Mouse (Mus musculus): ENCODE data around the gene Akr7a5.

Gene Akr7a5

GRCm38 (mm10) chr4:139298671-139299366 lies 11.7 kb upstream of the Akr7a5 start:
- DNase-seq (ENCODE audit: low read depth, low spot score), result no peak

DNA sequence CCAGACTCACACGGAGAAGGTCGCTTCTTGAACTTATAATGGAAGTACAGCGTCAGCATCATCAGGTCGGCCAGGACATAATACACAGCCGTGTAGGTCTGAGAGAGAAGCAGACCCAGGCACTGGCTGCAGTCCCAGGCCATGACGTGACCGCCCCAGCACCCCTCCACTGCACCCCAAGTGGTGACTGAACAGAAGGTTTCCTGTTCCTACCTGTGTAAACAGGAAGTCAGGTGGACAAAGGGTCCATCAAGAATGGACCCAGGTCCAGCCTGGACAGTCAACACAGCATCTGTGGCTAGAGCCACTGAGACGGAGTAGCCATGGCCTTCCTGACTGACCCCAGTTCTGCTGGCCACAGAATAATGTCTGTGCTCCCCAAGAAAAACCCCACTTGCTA lies 8.8 kb upstream of the Akr7a5 start:
- DNase-seq (ENCODE audit: low read depth, low spot score), result no peak

GRCm38 (mm10) chr4:139302241-139302640 lies 8.3 kb upstream of the Akr7a5 start:
- DNase-seq (ENCODE audit: low read depth, low spot score), result no peak

DNA sequence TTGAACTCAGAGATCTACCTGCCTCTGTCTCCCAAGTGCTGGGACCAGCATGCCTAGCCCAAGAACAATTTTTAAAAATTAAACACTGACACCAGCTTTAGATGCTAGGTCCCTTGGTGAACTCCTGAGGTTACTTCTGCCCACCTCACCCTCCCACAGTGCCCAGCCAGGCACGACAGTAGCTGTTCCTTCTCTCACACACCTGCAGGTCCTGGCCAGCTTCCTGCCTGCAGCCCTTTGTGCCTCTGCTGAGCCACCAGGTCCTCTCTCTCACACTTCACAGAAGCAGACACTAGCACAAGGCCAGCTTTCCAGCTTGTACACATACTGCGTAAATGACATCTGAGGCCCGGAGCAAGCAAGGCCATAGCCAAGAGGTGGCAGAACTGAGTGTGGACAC lies 5.0 kb upstream of the Akr7a5 start:
- no peak for DNase-seq (ENCODE audit: low read depth, low spot score)

DNA sequence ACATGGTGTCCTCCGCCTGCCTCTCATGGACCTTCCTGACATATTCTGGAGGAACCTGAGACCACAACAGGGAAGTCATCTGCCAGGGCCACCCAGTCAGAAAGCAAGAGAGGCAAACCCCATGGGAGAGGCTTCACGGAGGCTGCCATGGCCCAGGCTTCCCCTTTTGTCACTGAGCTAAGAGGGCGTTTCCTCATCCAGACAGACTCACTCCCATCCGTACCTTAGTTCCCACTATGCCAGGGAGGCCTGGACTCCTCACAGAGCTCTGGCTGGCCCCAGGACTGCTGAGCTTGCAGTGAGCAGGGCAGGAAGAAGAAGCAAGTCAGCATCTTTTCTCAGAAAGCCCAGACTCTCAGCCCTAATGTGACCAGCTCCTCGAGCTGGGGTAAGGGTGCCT lies 2.6 kb upstream of the Akr7a5 start:
- DNase-seq (ENCODE audit: low read depth, low spot score), result no peak

- DNase-seq (ENCODE audit: low read depth, low spot score), result peak; percentile 51
Measured at GRCm38 (mm10) chr4:139309651-139310050, 893 bp upstream of the Akr7a5 start.

- DNase-seq (ENCODE audit: low read depth, low spot score), result no peak
Measured at GRCm38 (mm10) chr4:139310899-139311701, 556 bp downstream of the Akr7a5 start.

DNA sequence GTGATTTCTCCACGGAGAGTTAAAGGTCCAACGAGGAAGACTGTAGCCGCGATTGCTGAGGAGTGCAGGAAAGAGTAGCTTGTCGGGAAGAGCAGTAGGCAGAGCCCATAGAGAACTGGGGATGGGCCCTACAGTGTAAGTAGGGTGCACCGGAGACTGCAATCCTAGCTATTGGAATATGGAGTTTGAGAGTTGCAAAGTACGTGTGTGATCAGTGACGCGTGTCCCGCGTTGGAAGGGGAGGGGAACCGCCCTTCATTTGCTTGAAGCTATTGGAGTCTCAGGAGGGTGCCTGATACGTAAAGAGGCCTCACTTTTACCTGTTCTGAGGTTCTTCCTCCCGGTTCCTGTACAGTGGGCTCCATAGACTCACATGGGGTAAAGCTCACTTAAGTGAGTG lies 1.2 kb downstream of the Akr7a5 start:
- DNase-seq (ENCODE audit: low read depth, low spot score), result no peak

DNA sequence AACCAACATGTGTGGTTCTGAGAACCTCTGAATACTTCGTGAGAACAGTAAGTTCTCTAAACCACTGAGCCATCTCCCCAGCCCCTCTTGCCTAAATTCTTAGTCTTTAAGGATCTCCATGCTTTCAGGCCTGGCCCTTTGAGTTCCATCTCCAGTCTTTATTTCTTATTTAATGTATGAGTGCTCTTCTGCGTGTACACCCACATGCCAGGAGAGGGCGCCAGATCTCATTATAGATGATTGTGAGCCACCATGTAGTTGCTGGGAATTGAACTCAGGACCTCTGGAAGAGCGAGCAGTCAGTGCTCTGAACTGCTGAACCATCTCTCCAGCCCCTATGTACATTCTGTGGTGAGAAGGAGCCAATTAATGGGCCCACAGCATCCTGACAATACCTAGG lies 2.1 kb downstream of the Akr7a5 start:
- peak; percentile 65 for DNase-seq (ENCODE audit: low read depth, low spot score)

GRCm38 (mm10) chr4:139318449-139318848 lies 7.9 kb downstream of the Akr7a5 start:
- DNase-seq (ENCODE audit: low read depth, low spot score), result no peak

DNA sequence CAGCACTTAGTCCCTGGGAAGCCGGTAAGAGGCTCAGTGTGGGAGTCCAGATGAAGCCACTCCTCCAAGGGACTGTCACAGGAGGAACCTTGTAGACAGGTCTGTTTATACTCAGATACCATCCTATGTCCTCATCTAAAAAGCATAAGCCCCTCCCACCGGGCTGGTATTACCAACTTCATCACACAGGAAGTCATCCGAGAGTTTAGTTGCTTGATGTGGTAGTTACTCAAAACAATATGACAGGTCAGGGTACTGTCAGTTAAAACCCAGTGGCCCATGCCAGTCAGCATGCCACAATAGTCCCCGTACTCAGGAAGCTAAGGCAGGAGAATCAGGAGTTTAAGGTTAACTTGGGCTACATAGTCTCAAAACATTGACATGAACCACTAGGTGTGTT lies 9.2 kb downstream of the Akr7a5 start:
- DNase-seq (ENCODE audit: low read depth, low spot score), result no peak

DNA sequence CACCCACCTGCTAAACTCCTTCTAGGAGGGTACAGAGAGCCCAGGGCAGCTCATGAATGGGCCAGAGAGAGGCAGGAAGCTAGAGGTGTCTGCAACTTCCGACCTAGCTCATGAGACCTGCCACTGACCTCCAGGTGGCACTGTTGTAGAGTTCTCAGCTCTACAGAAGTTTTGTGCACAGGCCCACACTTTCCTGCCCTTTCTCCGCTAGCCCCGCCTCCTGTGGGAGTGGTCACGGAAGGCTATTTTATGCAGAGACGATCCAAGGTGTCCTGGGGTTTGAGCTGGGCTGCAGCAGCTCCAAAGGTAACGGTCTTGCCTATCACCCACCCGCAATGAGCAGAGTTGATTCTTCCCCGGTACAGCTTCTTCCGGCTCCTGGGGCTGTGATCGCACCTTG lies 20.1 kb downstream of the Akr7a5 start:
- DNase-seq (ENCODE audit: low read depth, low spot score), result peak; percentile 83

DNA sequence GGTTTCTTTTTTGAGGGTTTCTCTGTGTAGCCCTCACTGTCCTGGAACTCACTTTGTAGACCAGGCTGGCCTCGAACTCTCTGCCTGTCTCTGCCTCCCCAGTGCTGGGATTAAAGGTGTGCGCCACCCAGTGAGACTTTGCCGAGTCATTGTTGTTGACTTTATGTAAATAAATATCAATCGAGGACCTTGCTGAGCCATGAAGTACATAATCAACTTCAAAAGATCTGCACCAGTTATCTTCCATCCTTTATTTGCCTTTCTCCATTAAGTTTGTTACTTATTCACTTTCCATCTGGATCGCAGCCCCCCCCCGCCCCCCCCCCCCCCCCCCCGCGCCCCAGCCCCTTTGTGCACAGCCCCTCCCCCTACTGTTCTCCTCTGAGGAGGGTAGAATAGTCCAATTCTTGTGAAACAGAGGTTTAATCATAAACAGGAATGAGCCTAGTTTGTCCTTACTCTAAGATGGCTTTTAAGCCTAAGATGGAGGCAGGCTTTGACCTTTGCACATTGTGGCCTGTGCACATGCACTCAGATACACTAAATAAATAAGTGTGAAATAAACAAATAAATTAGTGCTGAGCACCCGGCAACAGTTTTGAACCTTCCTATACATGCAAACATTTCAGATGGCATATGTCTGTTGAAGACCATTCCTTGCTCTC lies 24.2 kb downstream of the Akr7a5 start:
- no peak for DNase-seq (ENCODE audit: low read depth, low spot score)

- no peak for DNase-seq (ENCODE audit: low read depth, low spot score)
Measured at GRCm38 (mm10) chr4:139335507-139335906, 25.0 kb downstream of the Akr7a5 start.

- DNase-seq (ENCODE audit: low read depth, low spot score), result peak; percentile 82
Measured at GRCm38 (mm10) chr4:139336822-139337483, 26.4 kb downstream of the Akr7a5 start.

DNA sequence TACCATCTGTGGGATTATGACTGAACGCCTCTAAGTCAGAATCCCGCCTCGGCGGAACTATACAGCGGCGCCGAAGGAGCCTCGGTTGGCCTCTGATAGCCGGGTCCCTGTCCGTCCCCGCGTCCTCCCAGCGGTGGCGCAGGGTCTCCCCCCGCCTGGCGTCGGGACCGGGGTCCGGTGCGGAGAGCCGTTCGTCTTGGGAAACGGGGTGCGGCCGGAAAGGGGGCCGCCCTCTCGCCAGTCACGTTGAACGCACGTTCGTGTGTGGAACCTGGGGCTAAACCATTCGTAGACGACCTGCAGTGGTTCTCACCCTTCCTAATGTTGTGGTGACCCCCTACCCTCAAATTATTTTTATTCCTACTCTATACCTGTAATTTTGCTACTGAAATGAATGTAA lies 27.6 kb downstream of the Akr7a5 start:
- no peak for DNase-seq (ENCODE audit: low read depth, low spot score)

DNA sequence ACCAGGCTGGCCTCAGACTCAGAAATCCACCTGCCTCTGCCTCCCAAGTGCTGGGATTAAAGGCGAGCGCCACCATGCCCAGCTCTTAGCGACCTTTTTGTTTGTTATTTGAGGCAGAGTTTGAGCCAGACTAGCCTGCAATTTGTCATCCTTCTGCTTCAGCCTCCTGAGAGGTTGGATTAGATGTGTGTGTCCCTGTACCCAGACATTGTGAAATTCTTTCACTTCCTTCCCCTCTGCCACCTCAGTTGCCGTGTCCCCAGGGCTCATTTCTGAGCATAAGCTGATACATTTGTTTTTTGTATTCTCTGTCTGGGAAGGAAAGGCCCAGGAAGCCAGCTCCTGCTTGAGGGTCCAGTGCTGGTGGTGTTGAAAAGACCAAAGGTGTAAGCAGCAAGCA lies 30.3 kb downstream of the Akr7a5 start:
- DNase-seq (ENCODE audit: low read depth, low spot score), result no peak

DNA sequence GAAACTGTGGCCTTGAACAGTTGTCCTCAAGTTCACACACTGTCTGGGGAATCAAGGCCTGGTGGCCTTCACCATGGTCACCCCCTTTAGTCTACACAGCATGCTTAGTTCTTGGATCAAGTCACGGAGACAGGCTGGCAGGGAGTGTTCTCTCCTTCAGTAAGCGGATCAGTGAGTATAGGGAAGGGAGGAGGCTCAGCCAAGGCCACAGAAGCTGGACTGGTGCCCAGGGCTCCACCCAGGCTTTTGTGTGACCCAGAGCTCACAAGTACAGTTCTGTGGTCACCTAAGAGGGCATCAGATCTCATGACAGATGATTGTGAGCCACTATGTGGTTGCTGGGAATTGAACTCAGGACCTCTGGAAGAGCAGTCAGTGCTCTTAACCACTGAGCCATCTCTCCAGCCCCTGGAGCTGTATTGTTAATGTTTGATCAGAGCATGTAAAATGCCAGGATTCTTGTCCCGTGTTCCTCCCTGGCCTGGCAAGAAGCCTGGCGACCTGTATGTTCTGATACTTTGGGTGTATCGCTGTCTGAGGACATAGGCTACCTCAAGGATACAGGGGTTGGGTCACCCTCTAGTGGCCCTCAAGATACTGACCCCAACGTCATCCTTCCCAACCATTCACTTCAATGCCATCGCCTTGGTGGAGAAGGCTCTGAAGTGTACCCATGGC lies 31.2 kb downstream of the Akr7a5 start:
- DNase-seq (ENCODE audit: low read depth, low spot score), result peak; percentile 35

GRCm38 (mm10) chr4:139343718-139344117 lies 33.2 kb downstream of the Akr7a5 start:
- peak; percentile 52 for DNase-seq (ENCODE audit: low read depth, low spot score)

- no peak for DNase-seq (ENCODE audit: low read depth, low spot score)
Measured at GRCm38 (mm10) chr4:139345416-139346019, 35.0 kb downstream of the Akr7a5 start.
